Mouse (Mus musculus) kidney, embryonic 14.5 days (tissue): Measurements from ENCODE around the gene Mgat5b. TPM values are rescaled to one million over a fixed set of nuclear protein-coding genes. Genes with fewer than 3 reads are reported as not detected.

Experiments used
- ATAC-seq: fragments of 200-750 bp; cut with Nextera tagmentation; 2 replicates; pipeline ENCODE4 v1.8.0; 2017; ENCODE audit warnings: moderate number of reproducible peaks, mild to moderate bottlenecking, moderate TSS enrichment, moderate library complexity; ENCODE audit not compliant: low FRiP score, low TSS enrichment
- H3K27ac ChIP-seq: fragments of 300-500 bp; sonication (generic); 2 replicates; pipeline ENCODE4 v1.5.1; 2014; ENCODE audit warnings: low read depth, mild to moderate bottlenecking, low read length, moderate library complexity, mixed read lengths
- H3K27me3 ChIP-seq: fragments of 300-500 bp; sonication (generic); 2 replicates; pipeline ENCODE4 v1.6.1; 2014; ENCODE audit warnings: mild to moderate bottlenecking, low read length; ENCODE audit not compliant: control insufficient read depth, insufficient read depth
- H3K36me3 ChIP-seq: fragments of 300-500 bp; sonication (generic); 2 replicates; pipeline ENCODE4 v1.6.1; 2014; ENCODE audit warnings: low read length, mixed read lengths; ENCODE audit not compliant: control insufficient read depth, insufficient read depth
- H3K4me1 ChIP-seq: fragments of 300-500 bp; sonication (generic); 2 replicates; pipeline ENCODE4 v1.6.1; 2014; ENCODE audit warnings: low read length, mixed read lengths; ENCODE audit not compliant: control insufficient read depth, insufficient read depth
- H3K4me2 ChIP-seq: fragments of 300-500 bp; sonication (generic); replicated peaks from 2 replicates; pipeline ENCODE4 v1.6.1; 2014; ENCODE audit warnings: low read depth, mild to moderate bottlenecking, low read length
- H3K4me3 ChIP-seq: fragments of 300-500 bp; sonication (generic); 2 replicates; pipeline ENCODE4 v1.5.1; 2014; ENCODE audit warnings: mild to moderate bottlenecking, low read length
- H3K9ac ChIP-seq: fragments of 300-500 bp; sonication (generic); 2 replicates; pipeline ENCODE4 v1.6.1; 2014; ENCODE audit warnings: low read depth, mild to moderate bottlenecking, low read length, moderate library complexity
- H3K9me3 ChIP-seq: fragments of 300-500 bp; sonication (generic); 2 replicates; pipeline ENCODE4 v1.6.1; 2016; ENCODE audit warnings: low read length; ENCODE audit not compliant: control insufficient read depth
- WGBS: fragments of 180-500 bp; shearing (Covaris S2); extraction: QIAGEN DNeasy Blood & Tissue Kit; methylation state at CpG from one replicate; pipeline ENCODE4 v1.1.7; 2014; 5-methylcytosine and 5-hydroxymethylcytosine counted together
- polyA plus RNA-seq: library from polyadenylated mRNA; unstranded; fragments of >200 nt; fragmentation: Nextera tagmentation; extraction: Ambion mirVana; gene quantifications from 2 replicates; pipeline ENCODE4 v1.2.1, GENCODE M21; 2014

The Mgat5b gene
- polyA plus RNA-seq, 1 experiment from 2014 or later = 0.23 TPM

GRCm38 (mm10) chr11:116980313-116980712 lies 61.6 kb downstream of the Mgat5b start:
- Histone ChIP-seq H3K27me3 (no peaks in the 10 kb centered on the region), H3K36me3 (no peaks in the 10 kb centered on the region), H3K9me3 (no peaks in the 10 kb centered on the region), H3K27ac (no peak overlapping the region), H3K4me2 (no peak overlapping the region), H3K4me1 (peaks cover 8% of the 10 kb centered on the region; the same call in 1 of the 2 replicates), H3K9ac (no peak overlapping the region), H3K4me3 (no peak overlapping the region)
- WGBS = 27% methylated on average over 5 of the region's 5 CpGs
- peak; percentile 51; the same call in 1 of the 2 replicates for ATAC-seq

- Histone ChIP-seq H3K27ac (no peak overlapping the region), H3K4me2 (no peak overlapping the region), H3K9ac (no peak overlapping the region), H3K36me3 (no peaks in the 10 kb centered on the region), H3K27me3 (no peaks in the 10 kb centered on the region), H3K9me3 (no peaks in the 10 kb centered on the region), H3K4me3 (no peak overlapping the region), H3K4me1 (peaks cover 8% of the 10 kb centered on the region; the same call in 1 of the 2 replicates)
- ATAC-seq = no peak
- WGBS = 56% methylated on average over 4 of the region's 4 CpGs
Measured at GRCm38 (mm10) chr11:116982543-116982942, 63.9 kb downstream of the Mgat5b start.

- WGBS = 81% methylated on average over 15 of the region's 15 CpGs
Measured at GRCm38 (mm10) chr11:116985504-116986385, 67.1 kb downstream of the Mgat5b start.

GRCm38 (mm10) chr11:116988131-116988530 lies 69.5 kb downstream of the Mgat5b start:
- no peak overlapping the region for H3K9ac ChIP-seq
- no peak overlapping the region for H3K27ac ChIP-seq
- H3K4me2 ChIP-seq = no peak overlapping the region
- H3K27me3 ChIP-seq = 0 out of 2 replicates have a peak, but pooled peaks cover 3% of the 10 kb centered on the region
- 56% methylated on average over 8 of the region's 8 CpGs for WGBS
- no peaks in the 10 kb centered on the region for H3K9me3 ChIP-seq
- no peaks in the 10 kb centered on the region for H3K36me3 ChIP-seq
- H3K4me3 ChIP-seq = no peak overlapping the region
- ATAC-seq = no peak
- H3K4me1 ChIP-seq = 0 out of 2 replicates have a peak, but pooled peaks cover 5% of the 10 kb centered on the region

More at GRCm38 (mm10) chr11:116985504-116986385, 67.1 kb downstream of the Mgat5b start:
- Histone ChIP-seq H3K9ac (no peak overlapping the region), H3K4me3 (no peak overlapping the region), H3K4me1 (peaks cover 6% of the 10 kb centered on the region; the same call in 1 of the 2 replicates), H3K27ac (no peak overlapping the region), H3K27me3 (no peaks in the 10 kb centered on the region), H3K36me3 (no peaks in the 10 kb centered on the region), H3K9me3 (no peaks in the 10 kb centered on the region), H3K4me2 (no peak overlapping the region)
- ATAC-seq = no peak

DNA sequence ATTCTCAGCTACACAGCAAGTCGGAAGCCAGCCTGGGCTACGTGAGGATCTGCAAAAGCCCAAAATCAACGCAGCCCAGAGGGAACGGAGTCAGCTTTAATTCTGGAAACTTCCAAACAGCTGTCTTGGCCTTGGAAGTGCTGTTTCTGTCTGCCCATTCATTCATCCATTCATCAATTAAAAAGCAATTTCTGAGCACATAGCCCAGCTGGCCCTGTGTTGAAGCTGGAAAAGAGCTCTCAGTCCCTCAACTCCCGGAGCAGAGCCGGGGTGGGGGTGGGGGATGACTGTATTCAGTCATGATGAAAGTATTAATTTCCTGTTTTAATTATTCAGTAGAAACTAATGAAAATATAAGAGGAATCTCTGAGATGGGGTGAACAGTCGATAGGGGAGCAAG lies 71.6 kb downstream of the Mgat5b start:
- H3K4me3 ChIP-seq = no peak overlapping the region
- no peak overlapping the region for H3K9ac ChIP-seq
- H3K4me1 ChIP-seq = 0 out of 2 replicates have a peak, but pooled peaks cover 5% of the 10 kb centered on the region
- no peak for ATAC-seq
- H3K4me2 ChIP-seq = no peak overlapping the region
- H3K27ac ChIP-seq = no peak overlapping the region
- H3K27me3 ChIP-seq = peaks cover 14% of the 10 kb centered on the region; the same call in 1 of the 2 replicates
- no peaks in the 10 kb centered on the region for H3K9me3 ChIP-seq
- H3K36me3 ChIP-seq = no peaks in the 10 kb centered on the region
- 78% methylated on average over 7 of the region's 7 CpGs for WGBS

DNA sequence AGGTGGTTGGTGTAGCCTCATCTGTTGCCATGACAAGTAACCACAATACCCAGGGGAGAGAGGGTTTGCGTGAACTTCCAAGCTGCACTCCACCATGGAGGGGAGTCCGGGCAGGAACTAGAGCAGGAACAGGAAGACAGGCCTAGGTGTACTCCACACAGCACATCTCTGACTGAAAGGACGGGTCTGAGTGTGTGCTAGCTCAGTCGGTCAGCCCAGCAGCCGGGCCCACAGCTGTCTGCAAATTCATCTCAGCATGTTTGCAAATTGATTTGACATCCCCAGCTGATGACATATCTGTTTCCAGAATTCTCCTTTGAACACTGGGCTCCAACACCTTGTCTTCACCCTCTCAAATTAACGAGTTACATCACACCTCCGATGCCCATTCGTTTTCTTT lies 72.7 kb downstream of the Mgat5b start:
- no peaks in the 10 kb centered on the region for H3K36me3 ChIP-seq
- H3K27ac ChIP-seq = no peak overlapping the region
- H3K27me3 ChIP-seq = peaks cover 14% of the 10 kb centered on the region; the same call in 1 of the 2 replicates
- no peak overlapping the region for H3K4me2 ChIP-seq
- 65% methylated on average over 8 of the region's 8 CpGs for WGBS
- H3K4me1 ChIP-seq = 0 out of 2 replicates have a peak, but pooled peaks cover 5% of the 10 kb centered on the region
- H3K9ac ChIP-seq = no peak overlapping the region
- no peak for ATAC-seq
- no peak overlapping the region for H3K4me3 ChIP-seq
- no peaks in the 10 kb centered on the region for H3K9me3 ChIP-seq

DNA sequence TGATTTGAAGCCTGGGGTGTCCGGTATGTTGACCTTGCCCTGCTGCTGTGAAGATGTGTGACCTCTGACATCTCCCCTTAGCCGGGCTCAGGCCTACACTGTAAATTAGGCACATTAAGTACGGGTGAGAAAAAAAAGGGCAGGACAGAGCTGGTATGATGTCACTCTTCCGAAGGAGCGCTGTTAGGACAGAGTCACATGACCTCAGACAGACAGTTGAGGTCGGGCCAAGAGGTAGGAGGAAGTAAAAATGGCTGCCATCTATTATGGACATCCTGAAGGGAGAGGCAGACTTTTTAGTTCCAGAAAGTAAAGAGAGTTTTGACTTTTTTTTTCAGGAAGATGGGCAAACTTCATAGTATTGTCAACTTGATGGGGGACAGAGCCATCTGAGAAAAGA lies 73.3 kb downstream of the Mgat5b start:
- no peak overlapping the region for H3K4me2 ChIP-seq
- 38% methylated on average over 6 of the region's 6 CpGs for WGBS
- no peaks in the 10 kb centered on the region for H3K36me3 ChIP-seq
- H3K9me3 ChIP-seq = no peaks in the 10 kb centered on the region
- peaks cover 14% of the 10 kb centered on the region; the same call in 1 of the 2 replicates for H3K27me3 ChIP-seq
- 0 out of 2 replicates have a peak, but pooled peaks cover 5% of the 10 kb centered on the region for H3K4me1 ChIP-seq
- no peak overlapping the region for H3K4me3 ChIP-seq
- no peak overlapping the region for H3K27ac ChIP-seq
- no peak for ATAC-seq
- no peak overlapping the region for H3K9ac ChIP-seq

GRCm38 (mm10) chr11:116994095-116994582 lies 75.5 kb downstream of the Mgat5b start:
- Histone ChIP-seq H3K4me2 (peak overlapping the region; percentile 16), H3K27me3 (peaks cover 14% of the 10 kb centered on the region; the same call in 1 of the 2 replicates), H3K4me3 (no peak overlapping the region), H3K9ac (no peak overlapping the region), H3K27ac (no peak overlapping the region), H3K9me3 (no peaks in the 10 kb centered on the region), H3K4me1 (no peaks in the 10 kb centered on the region), H3K36me3 (no peaks in the 10 kb centered on the region)
- WGBS = 4% methylated on average over 18 of the region's 18 CpGs
- ATAC-seq = peak; percentile 43; the same call in 1 of the 2 replicates

DNA sequence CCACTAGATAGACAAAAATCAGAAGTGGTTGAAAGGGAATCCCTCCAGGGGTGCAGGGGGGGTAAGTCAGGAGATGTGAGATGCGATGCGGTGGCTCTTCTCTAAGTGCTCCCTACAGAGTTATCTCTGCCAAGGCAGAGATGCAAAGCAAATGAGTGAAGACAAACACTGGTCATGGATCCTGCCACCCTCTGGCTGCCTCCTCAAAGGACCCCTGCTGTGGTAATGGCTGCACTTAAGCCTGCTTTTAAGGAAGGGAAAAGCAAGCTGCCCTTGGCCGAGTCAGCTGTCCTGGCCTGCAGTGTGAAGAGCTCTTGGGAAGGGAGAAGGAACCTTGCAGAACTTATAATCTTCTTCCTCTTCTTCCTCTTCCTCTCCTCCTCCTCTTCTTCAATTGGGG lies 78.3 kb downstream of the Mgat5b start:
- WGBS = 52% methylated on average over 3 of the region's 3 CpGs
- H3K4me1 ChIP-seq = no peaks in the 10 kb centered on the region
- no peak overlapping the region for H3K4me2 ChIP-seq
- H3K4me3 ChIP-seq = no peak overlapping the region
- no peak overlapping the region for H3K27ac ChIP-seq
- peaks cover 14% of the 10 kb centered on the region; the same call in 1 of the 2 replicates for H3K27me3 ChIP-seq
- ATAC-seq = no peak
- no peaks in the 10 kb centered on the region for H3K36me3 ChIP-seq
- no peaks in the 10 kb centered on the region for H3K9me3 ChIP-seq
- H3K9ac ChIP-seq = no peak overlapping the region
